In the genomic region with DNA sequence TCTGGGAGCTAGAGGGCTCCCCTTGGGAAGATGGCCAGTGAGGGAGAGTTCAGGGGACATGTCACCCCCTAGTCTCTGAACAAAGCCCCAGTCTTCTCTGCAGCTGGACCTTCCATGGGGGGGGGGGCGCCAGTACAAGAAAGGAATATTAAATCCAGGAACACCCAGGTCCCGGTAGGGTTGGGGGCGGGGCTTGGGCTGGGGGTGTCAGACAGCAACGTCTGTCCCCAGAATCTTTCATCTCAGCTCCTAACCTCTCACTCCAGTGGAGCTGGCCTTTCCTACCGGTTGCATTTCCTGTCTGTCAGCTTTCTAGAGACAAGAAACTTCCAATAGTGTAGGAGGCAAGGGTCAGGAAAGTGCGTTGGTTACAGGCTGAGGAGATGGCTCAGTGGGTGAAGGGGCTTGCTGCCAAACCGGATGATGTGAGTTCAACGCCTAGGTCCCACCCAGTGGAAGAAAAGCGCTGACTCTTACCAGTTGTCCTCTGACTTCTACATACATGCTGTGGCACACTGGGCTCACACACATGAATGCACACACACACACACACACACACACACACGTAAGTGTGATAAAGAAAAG, we compare ENCODE assay signal across 12 mouse cellular contexts.
DNase-seq lines count a peak whose midpoint lies in the region; ATAC-seq lines count a peak whose summit lies in the region.
"Had no signal": no experiment of that assay in that cellular context is flagged by ENCODE, and none has a peak within 500 bp of the region (broad histone marks: within the 10 kb centered on the region; RNA-seq: fewer than 3 reads in every experiment).

No protein-coding gene starts in this region.

- ATAC-seq in hindbrain, embryonic 13.5 days (ENCODE audit: low FRiP score): no peak
- ATAC-seq in hindbrain, embryonic 12.5 days (ENCODE audit: low FRiP score): no peak
- ATAC-seq in lung, embryonic 15.5 days (ENCODE audit: borderline replicate concordance, extremely low read depth, low FRiP score, low TSS enrichment): no peak
- ATAC-seq in activated CD4-positive, CD25-positive, alpha-beta regulatory T cell, adult 4 months: peak; percentile 30
- ATAC-seq in inflammation-experienced regulatory T-cells, adult 6 months: peak; percentile 38

- peaks cover 22% of the 10 kb centered on the region for H3K36me3 ChIP-seq in hindbrain, embryonic 13.5 days
- peaks cover 25% of the 10 kb centered on the region for H3K36me3 ChIP-seq in hindbrain, embryonic 12.5 days
- no peaks in the 10 kb centered on the region for H3K36me3 ChIP-seq in lung, embryonic 15.5 days

- no peak overlapping the region for H3K9ac ChIP-seq in hindbrain, embryonic 13.5 days
- no peak overlapping the region for H3K9ac ChIP-seq in hindbrain, embryonic 12.5 days
- no peak overlapping the region for H3K9ac ChIP-seq in lung, embryonic 15.5 days

- peaks cover 28% of the 10 kb centered on the region for H3K4me1 ChIP-seq in hindbrain, embryonic 13.5 days (replicated peaks)
- peaks cover 41% of the 10 kb centered on the region for H3K4me1 ChIP-seq in hindbrain, embryonic 12.5 days
- H3K4me1 ChIP-seq in lung, embryonic 15.5 days: peaks cover 41% of the 10 kb centered on the region

- H3K27me3 ChIP-seq in hindbrain, embryonic 13.5 days: no peaks in the 10 kb centered on the region
- no peaks in the 10 kb centered on the region for H3K27me3 ChIP-seq in hindbrain, embryonic 12.5 days
- no peaks in the 10 kb centered on the region for H3K27me3 ChIP-seq in lung, embryonic 15.5 days

- H3K9me3 ChIP-seq in hindbrain, embryonic 13.5 days: no peaks in the 10 kb centered on the region
- H3K9me3 ChIP-seq in hindbrain, embryonic 12.5 days (replicated peaks): no peaks in the 10 kb centered on the region
- H3K9me3 ChIP-seq in lung, embryonic 15.5 days: no peaks in the 10 kb centered on the region

- H3K4me2 ChIP-seq in hindbrain, embryonic 13.5 days: no peak overlapping the region
- H3K4me2 ChIP-seq in hindbrain, embryonic 12.5 days (replicated peaks): no peak overlapping the region
- no peak overlapping the region for H3K4me2 ChIP-seq in lung, embryonic 15.5 days

- H3K27ac ChIP-seq in hindbrain, embryonic 13.5 days: peak overlapping the region; percentile 32
- no peak overlapping the region for H3K27ac ChIP-seq in hindbrain, embryonic 12.5 days
- H3K27ac ChIP-seq in lung, embryonic 15.5 days: peak overlapping the region; percentile 1; the same call in 1 of the 2 replicates

- DNase-seq in lung, postnatal 4 days: no peak
- DNase-seq in embryo, embryonic 9.5 days (ENCODE audit: extremely low spot score): no peak
- no peak for DNase-seq in embryo, embryonic 11 days
- DNase-seq: adrenal gland, postnatal 36 days; cerebellum, adult 11 months; heart, postnatal 10 days; right cerebral cortex, postnatal 14 days had no signal

- 82% methylated on average over 10 of the region's 10 CpGs for WGBS in hindbrain, embryonic 13.5 days
- 74% methylated on average over 10 of the region's 10 CpGs for WGBS in hindbrain, embryonic 12.5 days
- 31% methylated on average over 9 of the region's 10 CpGs for WGBS in lung, embryonic 15.5 days

- no peak overlapping the region for H3K4me3 ChIP-seq in hindbrain, embryonic 13.5 days
- no peak overlapping the region for H3K4me3 ChIP-seq in hindbrain, embryonic 12.5 days
- H3K4me3 ChIP-seq in lung, embryonic 15.5 days: no peak overlapping the region

Comparison
In these comparisons a context has a peak if more than half of its experiments do, and no peak if none do; other contexts are left out.
1. ATAC-seq: peak in activated CD4-positive, CD25-positive, alpha-beta regulatory T cell, adult 4 months (single experiment) and inflammation-experienced regulatory T-cells, adult 6 months (single experiment); none in hindbrain, embryonic 13.5 days (single experiment), hindbrain, embryonic 12.5 days (single experiment) and lung, embryonic 15.5 days (single experiment).